Mouse (Mus musculus): ENCODE data around the gene Mob3b. TPM values are rescaled to one million over a fixed set of nuclear protein-coding genes. Genes with fewer than 3 reads are reported as not detected.

Mob3b gene
- polyA plus RNA-seq, 1 experiment from 2014 or later, result 8.5 TPM

GRCm38 (mm10) chr4:34981301-34982172 is 175.7 kb downstream of the Mob3b start:
- no peak for ATAC-seq (ENCODE audit: insufficient read depth)
- H3K4me3 ChIP-seq (replicated peaks), result no peak overlapping the region
- no peaks in the 10 kb centered on the region for H3K9me3 ChIP-seq (replicated peaks)
- H3K27ac ChIP-seq (replicated peaks), result no peak overlapping the region
- H3K36me3 ChIP-seq (replicated peaks), result no peaks in the 10 kb centered on the region
- H3K4me2 ChIP-seq, result no peak overlapping the region
- H3K9ac ChIP-seq, result no peak overlapping the region
- no peaks in the 10 kb centered on the region; the same call in 1 of the 2 replicates for H3K4me1 ChIP-seq (replicated peaks)
- H3K27me3 ChIP-seq, result no peaks in the 10 kb centered on the region
- 54% methylated on average over 8 of the region's 8 CpGs for WGBS (ENCODE audit: insufficient replicate concordance)

DNA sequence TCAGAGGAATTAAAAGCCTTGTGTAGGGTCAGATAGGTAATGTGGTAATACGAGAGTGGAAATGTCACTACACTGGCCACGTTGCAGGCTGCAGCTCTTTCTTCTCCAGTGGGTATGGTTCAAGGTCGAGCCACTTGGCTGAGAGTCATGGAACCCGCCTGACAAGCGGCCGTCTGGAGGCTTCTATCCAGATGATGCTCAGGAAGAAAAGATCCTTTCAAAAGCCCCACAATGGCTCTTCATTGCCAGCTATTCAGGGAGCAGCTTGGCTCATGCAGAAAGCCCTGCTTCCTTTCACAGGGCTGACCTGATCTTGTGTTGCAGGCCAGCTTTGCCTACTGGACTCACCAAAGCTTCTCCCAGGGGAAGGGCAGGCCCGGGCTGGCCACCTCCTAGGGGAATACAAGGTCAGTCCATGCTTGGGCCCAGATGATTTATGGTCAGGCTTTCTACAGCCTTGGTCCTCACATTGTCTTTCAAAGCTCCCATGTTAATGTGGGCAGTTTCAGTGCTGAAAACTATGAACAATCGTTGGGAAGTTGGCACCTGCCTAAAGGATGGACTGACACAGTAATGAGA is 176.7 kb downstream of the Mob3b start:
- Histone ChIP-seq H3K4me2 (no peak overlapping the region), H3K9me3 (replicated peaks) (no peaks in the 10 kb centered on the region), H3K36me3 (replicated peaks) (no peaks in the 10 kb centered on the region), H3K27ac (replicated peaks) (no peak overlapping the region), H3K4me1 (replicated peaks) (no peaks in the 10 kb centered on the region; the same call in 1 of the 2 replicates), H3K27me3 (no peaks in the 10 kb centered on the region), H3K4me3 (replicated peaks) (no peak overlapping the region), H3K9ac (no peak overlapping the region)
- ATAC-seq (ENCODE audit: insufficient read depth), result no peak
- 60% methylated on average over 8 of the region's 8 CpGs for WGBS (ENCODE audit: insufficient replicate concordance)

GRCm38 (mm10) chr4:34976916-34977702 is 180.2 kb downstream of the Mob3b start:
- Histone ChIP-seq H3K9ac (no peak overlapping the region), H3K9me3 (replicated peaks) (no peaks in the 10 kb centered on the region), H3K36me3 (replicated peaks) (no peaks in the 10 kb centered on the region), H3K4me2 (no peak overlapping the region), H3K4me1 (replicated peaks) (no peaks in the 10 kb centered on the region; the same call in 1 of the 2 replicates), H3K27me3 (no peaks in the 10 kb centered on the region), H3K27ac (replicated peaks) (no peak overlapping the region), H3K4me3 (replicated peaks) (no peak overlapping the region)
- 62% methylated on average over 4 of the region's 4 CpGs for WGBS (ENCODE audit: insufficient replicate concordance)
- ATAC-seq (ENCODE audit: insufficient read depth), result no peak

DNA sequence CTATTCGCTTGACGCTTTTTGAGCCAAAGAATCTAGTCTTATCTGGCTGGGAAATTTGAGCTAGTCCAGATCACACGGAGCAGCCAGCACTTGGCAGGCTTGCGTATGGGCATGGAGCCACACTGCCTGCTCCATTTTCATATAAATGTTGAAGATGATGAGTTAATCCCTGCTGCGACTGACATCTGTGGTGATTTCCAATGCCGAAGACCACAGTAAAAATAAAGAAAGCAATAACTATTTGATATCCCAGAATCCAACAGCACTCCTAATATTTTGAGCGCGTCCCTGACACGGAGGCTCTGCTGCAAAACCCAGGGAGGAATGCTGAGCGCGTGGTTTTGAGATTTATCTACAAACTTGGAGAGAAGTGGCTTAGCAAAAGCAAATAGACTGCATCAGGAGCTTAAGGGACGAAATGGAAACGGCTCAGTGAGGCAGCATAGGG is 180.9 kb downstream of the Mob3b start:
- H3K27me3 ChIP-seq, result no peaks in the 10 kb centered on the region
- H3K9ac ChIP-seq, result no peak overlapping the region
- H3K36me3 ChIP-seq (replicated peaks), result no peaks in the 10 kb centered on the region
- ATAC-seq (ENCODE audit: insufficient read depth), result no peak
- no peak overlapping the region for H3K4me2 ChIP-seq
- WGBS (ENCODE audit: insufficient replicate concordance), result 76% methylated on average over 13 of the region's 13 CpGs
- no peak overlapping the region for H3K4me3 ChIP-seq (replicated peaks)
- no peak overlapping the region for H3K27ac ChIP-seq (replicated peaks)
- no peaks in the 10 kb centered on the region for H3K9me3 ChIP-seq (replicated peaks)
- H3K4me1 ChIP-seq (replicated peaks), result no peaks in the 10 kb centered on the region; the same call in 1 of the 2 replicates

GRCm38 (mm10) chr4:34974795-34975194 is 182.5 kb downstream of the Mob3b start:
- Histone ChIP-seq H3K9ac (no peak overlapping the region), H3K36me3 (replicated peaks) (no peaks in the 10 kb centered on the region), H3K27ac (replicated peaks) (no peak overlapping the region), H3K9me3 (replicated peaks) (no peaks in the 10 kb centered on the region), H3K27me3 (no peaks in the 10 kb centered on the region), H3K4me1 (replicated peaks) (no peaks in the 10 kb centered on the region; the same call in 1 of the 2 replicates), H3K4me3 (replicated peaks) (no peak overlapping the region), H3K4me2 (no peak overlapping the region)
- no peak for ATAC-seq (ENCODE audit: insufficient read depth)
- WGBS (ENCODE audit: insufficient replicate concordance), result 61% methylated on average over 5 of the region's 5 CpGs

- Histone ChIP-seq H3K27me3 (no peaks in the 10 kb centered on the region), H3K27ac (replicated peaks) (no peak overlapping the region), H3K9ac (no peak overlapping the region), H3K9me3 (replicated peaks) (no peaks in the 10 kb centered on the region), H3K36me3 (replicated peaks) (no peaks in the 10 kb centered on the region), H3K4me2 (no peak overlapping the region), H3K4me1 (replicated peaks) (no peaks in the 10 kb centered on the region), H3K4me3 (replicated peaks) (no peak overlapping the region)
- 61% methylated on average over 6 of the region's 6 CpGs for WGBS (ENCODE audit: insufficient replicate concordance)
- no peak for ATAC-seq (ENCODE audit: insufficient read depth)
Observed at GRCm38 (mm10) chr4:34967541-34967940, 189.7 kb downstream of the Mob3b start.

- Histone ChIP-seq H3K4me3 (replicated peaks) (no peak overlapping the region), H3K4me1 (replicated peaks) (no peaks in the 10 kb centered on the region), H3K36me3 (replicated peaks) (no peaks in the 10 kb centered on the region), H3K9ac (no peak overlapping the region), H3K9me3 (replicated peaks) (no peaks in the 10 kb centered on the region), H3K27ac (replicated peaks) (no peak overlapping the region), H3K4me2 (no peak overlapping the region), H3K27me3 (no peaks in the 10 kb centered on the region)
- ATAC-seq (ENCODE audit: insufficient read depth), result no peak
- WGBS (ENCODE audit: insufficient replicate concordance), result 54% methylated on average over 8 of the region's 8 CpGs
Observed at GRCm38 (mm10) chr4:34966336-34966957, 190.8 kb downstream of the Mob3b start.

DNA sequence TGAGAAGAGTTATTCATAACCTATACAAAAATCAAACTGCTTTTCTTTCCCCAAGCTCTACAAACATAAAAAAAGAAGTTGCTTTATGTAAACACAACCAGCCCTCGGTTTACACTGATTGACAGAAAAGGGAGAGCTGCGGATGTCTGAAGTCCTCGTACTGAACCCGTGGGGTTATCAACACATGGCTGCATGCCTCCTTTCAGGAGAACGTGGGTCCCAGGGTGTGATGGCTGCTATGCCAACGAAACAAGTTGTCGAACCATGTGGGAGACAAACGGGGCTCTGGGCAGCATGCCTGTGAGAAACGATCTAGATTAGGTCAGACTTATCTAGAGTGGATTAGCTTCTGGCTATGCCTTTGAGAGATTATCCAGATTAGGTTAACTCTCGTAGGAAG is 192.4 kb downstream of the Mob3b start:
- H3K4me3 ChIP-seq (replicated peaks), result no peak overlapping the region
- no peak overlapping the region for H3K27ac ChIP-seq (replicated peaks)
- H3K36me3 ChIP-seq (replicated peaks), result no peaks in the 10 kb centered on the region
- no peaks in the 10 kb centered on the region for H3K4me1 ChIP-seq (replicated peaks)
- WGBS (ENCODE audit: insufficient replicate concordance), result 57% methylated on average over 10 of the region's 10 CpGs
- H3K4me2 ChIP-seq, result no peak overlapping the region
- no peak overlapping the region for H3K9ac ChIP-seq
- H3K9me3 ChIP-seq (replicated peaks), result no peaks in the 10 kb centered on the region
- ATAC-seq (ENCODE audit: insufficient read depth), result no peak
- H3K27me3 ChIP-seq, result no peaks in the 10 kb centered on the region

DNA sequence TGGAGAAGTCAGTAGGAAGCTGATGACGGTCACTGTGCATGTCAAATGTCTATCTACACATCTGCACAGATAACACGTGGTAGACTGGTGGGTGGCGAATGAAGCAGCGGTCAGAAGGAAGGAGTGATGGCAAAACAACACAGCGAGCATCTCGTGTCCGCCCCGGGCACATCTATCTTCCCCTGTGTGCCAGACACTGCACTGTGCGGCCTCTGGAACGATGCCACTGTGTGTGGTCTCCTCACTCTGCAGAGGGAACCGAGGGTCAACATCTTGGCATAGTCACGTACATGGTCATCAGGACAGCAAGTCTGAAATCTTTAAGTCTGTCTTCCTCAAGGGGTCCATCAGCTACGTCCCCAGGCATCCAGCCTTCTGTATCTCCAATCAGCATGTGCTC is 193.3 kb downstream of the Mob3b start:
- 0 out of 2 replicates have a peak, but pooled peaks cover 4% of the 10 kb centered on the region for H3K4me1 ChIP-seq (replicated peaks)
- H3K4me2 ChIP-seq, result no peak overlapping the region
- H3K9ac ChIP-seq, result no peak overlapping the region
- no peaks in the 10 kb centered on the region for H3K27me3 ChIP-seq
- no peak overlapping the region for H3K4me3 ChIP-seq (replicated peaks)
- H3K9me3 ChIP-seq (replicated peaks), result no peaks in the 10 kb centered on the region
- H3K27ac ChIP-seq (replicated peaks), result no peak overlapping the region
- no peaks in the 10 kb centered on the region for H3K36me3 ChIP-seq (replicated peaks)
- ATAC-seq (ENCODE audit: insufficient read depth), result no peak
- 69% methylated on average over 13 of the region's 13 CpGs for whole genome bisulfite sequencing (ENCODE audit: insufficient replicate concordance)

DNA sequence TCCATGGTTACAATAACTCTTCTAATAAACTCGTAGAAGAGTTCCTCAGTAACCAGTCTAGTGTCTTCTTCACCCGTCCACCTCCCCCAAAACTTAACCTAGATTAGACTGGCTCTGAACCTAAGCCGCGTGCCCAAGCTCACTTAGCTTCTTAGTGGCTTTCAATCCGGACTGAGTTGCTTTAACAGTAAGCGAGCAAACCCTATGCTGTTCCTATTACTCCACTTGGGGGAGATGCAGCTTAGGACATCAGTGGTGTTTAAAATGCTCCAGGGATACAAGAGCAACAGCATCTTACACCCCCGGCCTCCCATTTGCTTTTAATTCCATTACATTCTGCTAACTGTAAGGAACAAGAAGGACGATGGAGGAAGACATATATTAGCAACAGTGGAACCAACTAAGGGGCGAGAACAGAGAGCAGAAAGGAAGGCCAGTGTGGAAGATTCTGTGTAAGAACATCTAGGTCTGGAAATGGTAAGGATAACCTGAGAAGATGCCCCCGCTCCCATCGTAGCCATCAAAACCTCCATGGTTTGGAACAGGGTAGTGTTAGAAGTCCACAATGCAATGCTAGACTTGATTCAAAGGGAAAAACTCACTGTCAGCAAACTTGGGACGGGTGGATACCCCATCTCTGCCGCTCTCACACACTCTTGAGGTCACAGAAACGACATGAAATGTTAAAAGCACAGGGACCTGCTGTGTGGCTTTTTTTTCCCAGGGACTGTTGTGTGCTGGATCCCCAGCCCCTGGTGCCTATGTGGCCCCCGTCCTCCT is 196.3 kb downstream of the Mob3b start:
- Histone ChIP-seq H3K4me1 (replicated peaks) (0 out of 2 replicates have a peak, but pooled peaks cover 4% of the 10 kb centered on the region), H3K9ac (no peak overlapping the region), H3K27ac (replicated peaks) (no peak overlapping the region), H3K36me3 (replicated peaks) (no peaks in the 10 kb centered on the region), H3K4me2 (no peak overlapping the region), H3K9me3 (replicated peaks) (no peaks in the 10 kb centered on the region), H3K4me3 (replicated peaks) (no peak overlapping the region), H3K27me3 (no peaks in the 10 kb centered on the region)
- 54% methylated on average over 15 of the region's 15 CpGs for WGBS (ENCODE audit: insufficient replicate concordance)
- no peak for ATAC-seq (ENCODE audit: insufficient read depth)
